Mouse (Mus musculus): ENCODE results near the gene Ppp1r21. TPM values are rescaled to one million over a fixed set of nuclear protein-coding genes. Genes with fewer than 3 reads are reported as not detected.

Gene Ppp1r21
- polyA plus RNA-seq, 2 experiments, result 25.1 to 35.7 TPM

- Histone ChIP-seq H3K4me2 (replicated peaks; ENCODE audit: low read depth, low read length, severe bottlenecking) (no peak overlapping the region), H3K9ac (ENCODE audit: low read depth, low read length, severe bottlenecking) (no peak overlapping the region), H3K27me3 (ENCODE audit: control insufficient read depth, insufficient read depth, low read length) (no peaks in the 10 kb centered on the region), H3K4me1 (ENCODE audit: control insufficient read depth, insufficient read depth, low read length) (peaks cover 10% of the 10 kb centered on the region), H3K9me3 (ENCODE audit: control insufficient read depth, low read length) (no peaks in the 10 kb centered on the region), H3K27ac (replicated peaks; ENCODE audit: low read depth, low read length) (no peak overlapping the region), H3K4me3 (replicated peaks; ENCODE audit: low read length) (no peak overlapping the region), H3K36me3 (ENCODE audit: control insufficient read depth, insufficient read depth, low read length) (peaks cover 32% of the 10 kb centered on the region)
- WGBS, result 64% methylated on average over 12 of the region's 12 CpGs
- no peak for DNase-seq (ENCODE audit: low spot score)
- no peak for ATAC-seq (ENCODE audit: low FRiP score, low read depth)
- TF ChIP-seq POLR2A (IDR thresholded peaks at IDR 0.05; ENCODE audit: borderline replicate concordance, extremely low read depth, insufficient read depth, insufficient read length), result no peak
Measured at GRCm38 (mm10) chr17:88636587-88636986, 106.7 kb downstream of the Ppp1r21 start.

Other genes starting within 250 kb of the Ppp1r21 start
- 7.6 and 8.6 TPM in 2 replicates for gene Foxn2, start 89.4 kb upstream of the Ppp1r21 start, polyA plus RNA-seq (2012; rRNA removed)
- 11.6 and 12.6 TPM in 2 replicates for gene Foxn2, start 89.4 kb upstream of the Ppp1r21 start, polyA plus RNA-seq (2014; fragmentation: Nextera tagmentation; extraction: Ambion mirVana)
- 34.8 and 34.9 TPM in 2 replicates for gene Ston1, start 67.6 kb downstream of the Ppp1r21 start, polyA plus RNA-seq (2012; rRNA removed)
- gene Ston1, start 67.6 kb downstream of the Ppp1r21 start, polyA plus RNA-seq (2014; fragmentation: Nextera tagmentation; extraction: Ambion mirVana), result 11.3 and 16.2 TPM in 2 replicates
- gene Gtf2a1l, start 138.5 kb downstream of the Ppp1r21 start, polyA plus RNA-seq (2012; rRNA removed), result 0.05 and 0.23 TPM in 2 replicates
- gene Gtf2a1l, start 138.5 kb downstream of the Ppp1r21 start, polyA plus RNA-seq (2014; fragmentation: Nextera tagmentation; extraction: Ambion mirVana), result 0.15 TPM in 1 of 2 replicates, not detected in the other